Mouse (Mus musculus): ENCODE measurements around the gene Mon2.

- TF ChIP-seq CTCF (IDR thresholded peaks at IDR 0.05; ENCODE audit: extremely low read depth, insufficient read depth, insufficient read length, insufficient replicate concordance) (no peak), POLR2A (IDR thresholded peaks at IDR 0.05; ENCODE audit: low read depth, low read length) (no peak)
These were observed 93.3 kb downstream of the Mon2 start for GRCm38 (mm10) chr10:122982909-122983578.
